Mouse (Mus musculus) mouse trophoblast stem cell (cell line): ENCODE results near the gene 1700056E22Rik.

ENCODE experiments used
- in situ Hi-C, 2 experiments: fragments of 300-500 bp; cut with MseI, MboI; formaldehyde crosslinking; loops; 2 replicates in 1 of 2; 3 replicates in 1 of 2; pipeline ENCODE4 v1.15.1; 2025

1700056E22Rik gene

GRCm38 (mm10) chr1:184023971-184024370, 10.1 kb downstream of the 1700056E22Rik start:
- in situ Hi-C loops, result no loop called here

GRCm38 (mm10) chr1:184019722-184020107, 14.4 kb downstream of the 1700056E22Rik start:
- in situ Hi-C loops, result no loop called here

GRCm38 (mm10) chr1:184019042-184019721, 14.9 kb downstream of the 1700056E22Rik start:
- in situ Hi-C loops, result no loop called here

GRCm38 (mm10) chr1:184017606-184018005, 16.5 kb downstream of the 1700056E22Rik start:
- in situ Hi-C loops, result no loop called here

GRCm38 (mm10) chr1:184015995-184016730, 17.9 kb downstream of the 1700056E22Rik start:
- in situ Hi-C loops, result no loop called here

GRCm38 (mm10) chr1:184014091-184014490, 20.0 kb downstream of the 1700056E22Rik start:
- in situ Hi-C loops, result no loop called here

GRCm38 (mm10) chr1:184013106-184013505, 21.0 kb downstream of the 1700056E22Rik start, which contains the start of gene Dusp10:
Gene Dusp10 (plus strand): TSS chr1:184013302.
- in situ Hi-C loops, result no loop called here

GRCm38 (mm10) chr1:184011311-184011710, 22.8 kb downstream of the 1700056E22Rik start:
- in situ Hi-C loops, result no loop called here

- in situ Hi-C loops, result no loop called here
These were observed 28.0 kb downstream of the 1700056E22Rik start for GRCm38 (mm10) chr1:184006086-184006485.

GRCm38 (mm10) chr1:184005315-184006058, 28.6 kb downstream of the 1700056E22Rik start:
- in situ Hi-C loops, result no loop called here

GRCm38 (mm10) chr1:184004311-184004710, 29.8 kb downstream of the 1700056E22Rik start:
- in situ Hi-C loops, result no loop called here

- in situ Hi-C loops, result no loop called here
These were observed 31.6 kb downstream of the 1700056E22Rik start for GRCm38 (mm10) chr1:184002470-184002869.

GRCm38 (mm10) chr1:183997207-183997606, 36.9 kb downstream of the 1700056E22Rik start:
- in situ Hi-C loops, result no loop called here

- in situ Hi-C loops, result no loop called here
These were observed 42.2 kb downstream of the 1700056E22Rik start for GRCm38 (mm10) chr1:183991921-183992320.

- in situ Hi-C loops, result no loop called here
These were observed 46.3 kb downstream of the 1700056E22Rik start for GRCm38 (mm10) chr1:183987711-183988245.
